Mouse (Mus musculus) adrenal gland, postnatal 25 days (tissue): Measurements from ENCODE around the gene Shc1. TPM values are rescaled to one million over a fixed set of nuclear protein-coding genes. Genes with fewer than 3 reads are reported as not detected.
A peak's percentile ranks its signal among the peaks of the same experiment; 100 is the strongest.

Experiments
- DNase-seq: peaks from one replicate; pipeline ENCODE4 v3.0.0; 2021; ENCODE audit warnings: mixed read lengths
- total RNA-seq: library from RNA; stranded (reverse); gene quantifications from 2 replicates; pipeline ENCODE4 v1.2.3, GENCODE M21; 2021

The Shc1 gene
- total RNA-seq, 1 experiment from 2014 or later, result 101 TPM

- peak; percentile 72 for DNase-seq
Measured at GRCm38 (mm10) chr3:89390111-89390515, 28.1 kb upstream of the Shc1 start.

- DNase-seq, result peak; percentile 45
Measured at GRCm38 (mm10) chr3:89390699-89391662, 27.3 kb upstream of the Shc1 start.

- peak; percentile 75 for DNase-seq
Measured at GRCm38 (mm10) chr3:89391663-89392511, 26.4 kb upstream of the Shc1 start.

- peak; percentile 54 for DNase-seq
Measured at GRCm38 (mm10) chr3:89392871-89393311, 25.4 kb upstream of the Shc1 start.

DNA sequence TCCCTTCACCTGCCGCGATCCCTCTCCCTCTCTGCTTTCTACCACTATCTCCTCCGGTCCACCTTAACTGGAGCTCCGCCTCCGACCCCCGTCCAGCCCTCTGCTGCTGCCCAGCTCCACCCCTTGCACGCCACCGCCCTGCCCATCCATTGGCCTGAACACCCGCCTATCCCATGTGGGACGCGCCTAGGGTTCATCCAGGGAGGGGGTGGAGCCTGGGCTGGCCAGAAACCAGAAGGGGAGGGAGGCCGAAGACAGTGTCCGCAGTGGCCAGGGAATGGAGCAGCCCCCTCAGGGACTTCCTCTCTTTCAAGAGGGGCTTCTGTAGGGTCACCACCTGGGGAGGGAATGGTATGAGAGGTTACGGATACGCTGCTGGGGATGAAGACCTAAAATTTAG, 24.6 kb upstream of the Shc1 start:
- DNase-seq, result peak; percentile 99

DNA sequence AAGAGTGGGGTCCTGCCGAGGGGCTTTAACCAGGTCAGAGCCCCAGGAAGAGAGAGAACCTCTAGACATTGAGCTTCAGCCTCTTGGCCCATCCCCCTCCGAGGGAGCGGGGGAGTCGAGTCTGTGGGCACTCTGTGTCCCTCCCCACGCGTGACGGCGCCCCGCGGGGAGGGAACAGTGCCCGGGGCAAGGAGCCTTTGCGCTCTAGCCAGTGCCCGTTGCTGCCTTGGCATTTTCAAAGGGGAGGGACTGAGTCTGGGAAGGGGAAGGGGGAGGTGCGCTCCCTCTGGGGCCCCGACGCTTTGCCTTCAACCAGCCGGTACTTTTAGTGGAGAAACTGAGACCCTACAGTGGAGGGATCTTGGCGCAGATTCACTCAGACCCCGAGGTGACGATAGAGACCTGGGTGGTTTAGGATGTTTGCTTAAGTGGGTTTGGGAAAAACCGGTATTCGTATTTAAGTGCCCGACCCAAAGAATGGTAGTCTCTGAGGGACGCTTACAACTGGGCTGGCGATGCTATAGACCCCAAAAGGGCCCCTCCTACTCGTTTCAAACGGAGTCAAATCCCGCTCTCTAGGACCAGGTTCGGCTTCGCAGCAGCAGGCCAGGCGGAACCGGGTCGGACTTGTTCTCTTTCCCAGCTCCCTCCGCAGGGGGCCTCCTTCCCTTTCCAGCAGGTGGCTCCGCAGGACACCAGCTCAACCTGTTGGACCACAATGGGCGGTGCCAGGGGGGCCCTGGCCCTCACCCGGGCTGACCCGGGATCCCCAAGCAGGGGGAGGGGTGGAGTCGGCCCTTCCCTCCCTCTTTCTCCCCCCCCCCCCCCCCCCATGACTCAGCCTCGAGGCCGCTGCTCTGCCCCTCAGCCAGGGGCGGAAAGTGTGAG, 24.0 kb upstream of the Shc1 start, which contains the start of gene Zbtb7b:
Gene Zbtb7b (minus strand): TSS at position 771 of the 888 bp plus-strand sequence.
- peak; percentile 86 for DNase-seq

GRCm38 (mm10) chr3:89394894-89395256, 23.4 kb upstream of the Shc1 start:
- DNase-seq, result peak; percentile 78

DNA sequence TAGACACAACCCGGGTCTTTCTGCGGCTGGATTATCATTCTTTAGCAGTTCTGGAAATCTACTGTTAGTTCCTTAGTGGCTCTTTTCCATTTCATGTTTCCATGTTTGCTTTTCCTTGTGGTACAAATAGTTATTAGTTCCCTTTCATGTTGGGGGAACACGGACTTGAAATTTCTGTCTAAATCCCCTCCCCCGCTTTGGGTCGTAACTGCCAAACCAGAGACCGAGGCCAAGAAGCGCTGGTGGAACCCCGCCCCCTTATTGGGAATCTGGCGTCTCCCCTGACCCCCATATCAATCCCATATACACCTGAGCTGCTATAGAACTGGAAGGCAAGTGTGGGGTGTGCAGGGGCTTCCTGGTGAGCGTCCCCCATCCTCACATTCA, 22.8 kb upstream of the Shc1 start:
- no peak for DNase-seq

- DNase-seq, result peak; percentile 61
Measured at GRCm38 (mm10) chr3:89395806-89396653, 22.2 kb upstream of the Shc1 start.

DNA sequence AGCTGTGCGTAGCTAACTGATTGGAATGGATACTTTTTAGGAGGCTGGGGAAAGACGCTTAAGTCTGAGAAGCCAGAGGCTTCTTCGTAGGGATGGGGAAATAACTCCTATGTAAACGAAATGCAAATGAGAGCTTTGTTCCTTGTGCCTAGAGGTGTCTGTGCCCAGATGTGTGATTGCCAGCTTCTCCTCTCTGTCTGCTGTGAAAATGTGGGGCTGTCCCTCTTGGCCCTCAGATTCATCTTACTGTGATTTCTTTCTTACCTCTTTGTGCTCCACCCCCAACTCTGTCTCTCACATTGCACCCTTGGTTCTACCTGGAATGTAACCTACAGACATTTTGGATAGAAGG, 21.6 kb upstream of the Shc1 start:
- no peak for DNase-seq

- DNase-seq, result no peak
Measured at GRCm38 (mm10) chr3:89401329-89401728, 16.9 kb upstream of the Shc1 start.

DNA sequence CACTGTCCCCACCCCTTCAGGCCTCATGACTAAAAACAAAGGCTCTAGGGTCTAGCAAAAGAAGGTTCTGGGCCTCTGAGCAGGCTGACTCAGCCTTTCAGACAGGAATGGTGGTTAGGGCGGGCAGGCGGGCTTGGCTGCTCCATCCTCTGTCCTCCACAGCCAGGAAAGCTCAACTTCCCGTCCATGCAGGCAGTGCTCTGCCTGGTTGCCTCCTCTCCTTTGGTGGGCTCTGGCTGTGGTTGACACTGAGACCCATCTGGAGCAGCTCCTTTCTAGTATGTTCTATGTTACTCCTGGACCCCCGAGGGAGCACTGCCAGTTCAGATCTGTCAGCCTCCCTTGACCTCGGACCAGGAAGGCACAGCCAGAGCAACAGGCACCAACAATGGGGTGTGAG, 15.6 kb upstream of the Shc1 start, which contains the start of gene Lenep:
Gene Lenep (minus strand): TSS at position 101 of the 400 bp plus-strand sequence.
- no peak for DNase-seq

DNA sequence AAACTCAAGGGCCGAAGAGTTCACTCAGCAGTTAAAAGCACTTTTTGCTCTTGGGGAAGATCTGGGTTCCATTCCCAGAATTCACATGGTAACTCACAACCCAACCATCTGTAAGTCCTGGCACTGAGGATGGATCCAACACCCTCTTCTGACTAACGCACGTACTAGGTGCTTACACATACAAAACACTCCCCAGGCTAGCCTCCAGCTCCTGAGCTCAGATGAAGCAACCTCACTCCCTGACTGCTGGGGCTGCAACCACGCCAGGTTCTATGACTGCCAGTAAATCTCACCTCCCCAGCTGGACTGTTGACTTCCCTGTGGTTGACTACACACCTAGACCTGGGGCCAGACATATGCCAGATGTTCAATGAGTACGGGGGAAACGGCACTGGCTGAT, 11.4 kb upstream of the Shc1 start:
- no peak for DNase-seq

DNA sequence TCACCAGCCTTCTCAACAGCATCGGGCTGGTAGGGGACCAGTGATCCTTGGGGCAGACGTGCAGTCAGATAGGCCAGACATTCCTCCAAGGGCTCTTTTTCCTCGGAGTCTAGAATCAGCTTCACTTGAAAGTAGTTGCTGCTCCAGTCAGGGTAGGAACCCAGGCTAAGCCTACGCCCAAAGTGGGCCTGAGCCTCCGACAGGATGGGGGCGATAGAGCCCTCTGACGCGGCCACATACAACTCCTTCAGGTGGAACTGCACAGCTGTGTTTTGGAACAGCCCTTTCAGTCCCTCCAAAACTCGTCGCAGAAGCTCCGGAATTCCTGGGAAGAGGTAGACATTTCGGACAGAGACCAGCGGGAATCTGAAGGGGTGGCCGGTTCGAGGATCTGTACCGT, 9.8 kb upstream of the Shc1 start:
- no peak for DNase-seq

GRCm38 (mm10) chr3:89409701-89410100, 8.5 kb upstream of the Shc1 start:
- DNase-seq, result no peak

DNA sequence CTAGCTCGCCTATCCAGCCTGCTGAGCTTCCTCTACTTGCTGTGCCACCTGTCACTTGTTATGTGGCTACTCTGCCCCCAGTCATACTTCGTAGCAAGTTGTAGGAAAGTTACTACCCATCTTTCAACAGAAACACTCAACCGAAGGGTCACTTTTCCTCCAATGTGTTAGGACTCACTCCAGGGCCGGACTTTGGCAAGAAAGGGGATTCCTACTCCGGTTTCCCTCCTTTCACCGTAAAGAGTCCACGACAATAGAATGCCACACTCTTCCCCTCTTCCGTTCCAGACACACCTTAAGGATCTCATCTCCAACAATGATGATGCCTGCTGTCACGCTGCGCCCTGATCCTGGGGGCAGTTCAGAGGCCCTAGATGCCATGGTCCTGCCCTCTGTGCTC, 7.4 kb upstream of the Shc1 start:
- DNase-seq, result no peak

GRCm38 (mm10) chr3:89411490-89412393, 6.5 kb upstream of the Shc1 start, which contains the start of gene Flad1:
TSS of gene Flad1 (minus strand) at chr3:89411870.
- peak; percentile 86 for DNase-seq

- no peak for DNase-seq
Measured at GRCm38 (mm10) chr3:89416158-89416557, 2.1 kb upstream of the Shc1 start.

GRCm38 (mm10) chr3:89417131-89417530, 1.1 kb upstream of the Shc1 start:
- DNase-seq, result no peak

GRCm38 (mm10) chr3:89417840-89418169, 438 bp upstream of the Shc1 start:
- DNase-seq, result no peak
